Mouse (Mus musculus) myocyte (in vitro differentiated cells): Measurements from ENCODE around the gene Ssna1. TPM values are rescaled to one million over a fixed set of nuclear protein-coding genes. Genes with fewer than 3 reads are reported as not detected.

Source experiments
- H3K27me3 ChIP-seq: one replicate; pipeline ENCODE4 v1.6.1; 2011; ENCODE audit not compliant: control insufficient read depth, insufficient read depth, insufficient read length
- H3K36me3 ChIP-seq: one replicate; pipeline ENCODE4 v1.6.1; 2011; ENCODE audit not compliant: control insufficient read depth, insufficient read depth
- H3K4me2 ChIP-seq: one replicate; pipeline ENCODE4 v1.6.1; 2011; ENCODE audit warnings: low read depth, control low read depth
- H3K4me3 ChIP-seq: one replicate; pipeline ENCODE4 v1.5.1; 2011; ENCODE audit warnings: mild to moderate bottlenecking, control low read depth, moderate library complexity
- H3K79me2 ChIP-seq: one replicate; pipeline ENCODE4 v1.6.1; 2011; ENCODE audit not compliant: control insufficient read depth, insufficient read depth
- H3ac ChIP-seq: one replicate; pipeline ENCODE4 v1.6.1; 2011; ENCODE audit not compliant: control insufficient read depth, insufficient read length
- CEBPB ChIP-seq: IDR thresholded peaks from 2 replicates; pipeline ENCODE4 v1.6.1; 2011; ENCODE audit warnings: mild to moderate bottlenecking, moderate library complexity; ENCODE audit not compliant: poor library complexity, insufficient read depth, severe bottlenecking
- E2F4 ChIP-seq: IDR thresholded peaks from one replicate; pipeline ENCODE4 v1.6.1; 2011; ENCODE audit warnings: mild to moderate bottlenecking, control low read depth, moderate library complexity; ENCODE audit not compliant: insufficient read depth
- MAX ChIP-seq: IDR thresholded peaks from one replicate; pipeline ENCODE4 v1.6.1; 2011; ENCODE audit warnings: low read depth, mild to moderate bottlenecking, control low read depth
- MYOD1 ChIP-seq, 3 experiments: IDR thresholded peaks; one replicate each; pipeline ENCODE4 v1.6.1; 2011; ENCODE audit warnings: control low read depth in 2 of 3, low read depth in 2 of 3, mild to moderate bottlenecking in 2 of 3, moderate library complexity in 1 of 3; ENCODE audit not compliant: insufficient read length in 2 of 3, control insufficient read depth in 1 of 3
- MYOG ChIP-seq, 3 experiments: IDR thresholded peaks; one replicate each; pipeline ENCODE4 v1.6.1; 2011; ENCODE audit warnings: control low read depth in 2 of 3, low read depth in 2 of 3, mild to moderate bottlenecking in 2 of 3; ENCODE audit not compliant: insufficient read length in 2 of 3, control insufficient read depth in 1 of 3, insufficient read depth in 1 of 3
- POLR2A ChIP-seq: IDR thresholded peaks from one replicate; pipeline ENCODE4 v1.6.1; 2011; ENCODE audit warnings: low read depth, mild to moderate bottlenecking, control low read depth, moderate library complexity; ENCODE audit not compliant: insufficient read length
- POLR2AphosphoS2 ChIP-seq: IDR thresholded peaks from one replicate; pipeline ENCODE4 v1.6.1; 2011; ENCODE audit warnings: low read depth, control low read depth; ENCODE audit not compliant: insufficient read length
- REST ChIP-seq: IDR thresholded peaks from one replicate; pipeline ENCODE4 v1.6.1; 2011; ENCODE audit warnings: mild to moderate bottlenecking, control low read depth, moderate library complexity; ENCODE audit not compliant: insufficient read depth, insufficient read length
- SRF ChIP-seq: IDR thresholded peaks from one replicate; pipeline ENCODE4 v1.6.1; 2011; ENCODE audit warnings: low read depth; ENCODE audit not compliant: control insufficient read depth, insufficient read length
- TCF12 ChIP-seq: IDR thresholded peaks from one replicate; pipeline ENCODE4 v1.6.1; 2011; ENCODE audit warnings: mild to moderate bottlenecking, control low read depth; ENCODE audit not compliant: poor library complexity, insufficient read depth, severe bottlenecking
- TCF3 ChIP-seq: IDR thresholded peaks from one replicate; pipeline ENCODE4 v1.6.1; 2011; ENCODE audit warnings: low read depth, control low read depth; ENCODE audit not compliant: insufficient read length
- USF1 ChIP-seq: IDR thresholded peaks from one replicate; pipeline ENCODE4 v1.6.1; 2011; ENCODE audit warnings: low read depth, mild to moderate bottlenecking, control low read depth, moderate library complexity
- polyA plus RNA-seq: library from polyadenylated mRNA; unstranded; fragments of >200 nt; fragmentation: generic; extraction: Trizol; gene quantifications from one replicate; pipeline ENCODE4 v1.2.1, GENCODE M21; 2012; ENCODE audit warnings: missing spikeins

Gene Ssna1
- polyA plus RNA-seq, 1 experiment, result 106 TPM

- TF ChIP-seq SRF (no peak), MYOG (IDR thresholded peaks at IDR 0.05; ENCODE audit: control insufficient read depth in 1 of 3, insufficient read depth in 1 of 3, insufficient read length in 2 of 3, low read depth in 2 of 3) (no peak), CEBPB (no peak), TCF3 (no peak), MYOD1 (IDR thresholded peaks at IDR 0.05; ENCODE audit: control insufficient read depth in 1 of 3, insufficient read length in 2 of 3, low read depth in 2 of 3) (no peak), MAX (no peak), TCF12 (no peak), USF1 (no peak), E2F4 (no peak), POLR2A (no peak), REST (no peak), POLR2AphosphoS2 (no peak)
- no peak overlapping the region for H3ac ChIP-seq
- H3K4me3 ChIP-seq, result no peak overlapping the region
- no peak overlapping the region for H3K4me2 ChIP-seq
- H3K79me2 ChIP-seq, result no peaks in the 10 kb centered on the region
- peaks cover 55% of the 10 kb centered on the region for H3K27me3 ChIP-seq
- no peaks in the 10 kb centered on the region for H3K36me3 ChIP-seq
These were observed 34.7 kb downstream of the Ssna1 start for GRCm38 (mm10) chr2:25237522-25237921.

GRCm38 (mm10) chr2:25236614-25237013 lies 35.6 kb downstream of the Ssna1 start, which contains the start of gene Rnf224:
Gene Rnf224, minus strand, starts transcription at chr2:25236787.
- no peak within 1 kb of the TSS for H3ac ChIP-seq
- no peak within 1 kb of the TSS for H3K4me2 ChIP-seq
- TF ChIP-seq SRF, result no peak
- no peak for TF ChIP-seq POLR2A
- TF ChIP-seq USF1, result no peak
- no peak for TF ChIP-seq TCF3
- TF ChIP-seq CEBPB, result no peak
- TF ChIP-seq MYOG (IDR thresholded peaks at IDR 0.05; ENCODE audit: control insufficient read depth in 1 of 3, insufficient read depth in 1 of 3, insufficient read length in 2 of 3, low read depth in 2 of 3), result no peak
- TF ChIP-seq MAX, result no peak
- TF ChIP-seq TCF12, result no peak
- no peak for TF ChIP-seq E2F4
- TF ChIP-seq POLR2AphosphoS2, result no peak
- no peak for TF ChIP-seq MYOD1 (IDR thresholded peaks at IDR 0.05; ENCODE audit: control insufficient read depth in 1 of 3, insufficient read length in 2 of 3, low read depth in 2 of 3)
- no peak for TF ChIP-seq REST
- H3K36me3 ChIP-seq, result no peaks in the 10 kb centered on the region
- H3K27me3 ChIP-seq, result peaks cover 55% of the 10 kb centered on the region
- H3K79me2 ChIP-seq, result no peaks in the 10 kb centered on the region
- H3K4me3 ChIP-seq, result no peak within 1 kb of the TSS

GRCm38 (mm10) chr2:25234551-25235220 lies 37.6 kb downstream of the Ssna1 start:
- no peak for TF ChIP-seq REST
- TF ChIP-seq E2F4, result no peak
- TF ChIP-seq TCF3, result no peak
- TF ChIP-seq POLR2AphosphoS2, result no peak
- TF ChIP-seq MYOG (IDR thresholded peaks at IDR 0.05; ENCODE audit: control insufficient read depth in 1 of 3, insufficient read depth in 1 of 3, insufficient read length in 2 of 3, low read depth in 2 of 3), result no peak
- TF ChIP-seq MYOD1 (IDR thresholded peaks at IDR 0.05; ENCODE audit: control insufficient read depth in 1 of 3, insufficient read length in 2 of 3, low read depth in 2 of 3), result no peak
- TF ChIP-seq SRF, result no peak
- TF ChIP-seq MAX, result no peak
- TF ChIP-seq POLR2A, result no peak
- TF ChIP-seq USF1, result no peak
- no peak for TF ChIP-seq TCF12
- Histone ChIP-seq H3ac (no peak overlapping the region), H3K36me3 (no peaks in the 10 kb centered on the region), H3K27me3 (peaks cover 69% of the 10 kb centered on the region), H3K4me2 (no peak overlapping the region), H3K79me2 (no peaks in the 10 kb centered on the region), H3K4me3 (no peak overlapping the region)

GRCm38 (mm10) chr2:25234050-25234449 lies 38.2 kb downstream of the Ssna1 start, which contains the start of gene Slc34a3:
Gene Slc34a3, minus strand, starts transcription at chr2:25234364.
- Histone ChIP-seq H3K36me3 (no peaks in the 10 kb centered on the region), H3K27me3 (peaks cover 69% of the 10 kb centered on the region), H3K4me3 (no peak within 1 kb of the TSS), H3K4me2 (no peak within 1 kb of the TSS), H3ac (no peak within 1 kb of the TSS), H3K79me2 (no peaks in the 10 kb centered on the region)
- no peak for TF ChIP-seq TCF12
- no peak for TF ChIP-seq MYOG (IDR thresholded peaks at IDR 0.05; ENCODE audit: control insufficient read depth in 1 of 3, insufficient read depth in 1 of 3, insufficient read length in 2 of 3, low read depth in 2 of 3)
- no peak for TF ChIP-seq REST
- no peak for TF ChIP-seq MYOD1 (IDR thresholded peaks at IDR 0.05; ENCODE audit: control insufficient read depth in 1 of 3, insufficient read length in 2 of 3, low read depth in 2 of 3)
- no peak for TF ChIP-seq MAX
- no peak for TF ChIP-seq USF1
- TF ChIP-seq SRF, result no peak
- no peak for TF ChIP-seq POLR2A
- TF ChIP-seq POLR2AphosphoS2, result no peak
- no peak for TF ChIP-seq E2F4
- no peak for TF ChIP-seq TCF3
- no peak for TF ChIP-seq CEBPB
